Mouse (Mus musculus): ENCODE data around the gene Cd96.

Cd96 gene

GRCm38 (mm10) chr16:46036261-46036660, 83.8 kb downstream of the Cd96 start:
- DNase-seq (ENCODE audit: low spot score), result no peak

GRCm38 (mm10) chr16:46033896-46034295, 86.2 kb downstream of the Cd96 start:
- DNase-seq (ENCODE audit: low spot score), result no peak

GRCm38 (mm10) chr16:46022958-46023491, 97.0 kb downstream of the Cd96 start:
- no peak for DNase-seq (ENCODE audit: low spot score)

GRCm38 (mm10) chr16:46022189-46022928, 97.7 kb downstream of the Cd96 start:
- no peak for DNase-seq (ENCODE audit: low spot score)

GRCm38 (mm10) chr16:46021302-46021701, 98.7 kb downstream of the Cd96 start:
- DNase-seq (ENCODE audit: low spot score), result no peak

- no peak for DNase-seq (ENCODE audit: low spot score)
Measured at GRCm38 (mm10) chr16:46020396-46020795, 99.7 kb downstream of the Cd96 start.

- DNase-seq (ENCODE audit: low spot score), result no peak
Measured at GRCm38 (mm10) chr16:46019799-46020198, 100.3 kb downstream of the Cd96 start.

GRCm38 (mm10) chr16:46019359-46019758, 100.7 kb downstream of the Cd96 start:
- DNase-seq (ENCODE audit: low spot score), result no peak

- no peak for DNase-seq (ENCODE audit: low spot score)
Measured at GRCm38 (mm10) chr16:46011696-46012095, 108.4 kb downstream of the Cd96 start.

- DNase-seq (ENCODE audit: low spot score), result peak; percentile 6
Measured at GRCm38 (mm10) chr16:46010906-46011220, 109.2 kb downstream of the Cd96 start.

GRCm38 (mm10) chr16:46010153-46010905, 109.7 kb downstream of the Cd96 start, which contains the start of gene Plcxd2:
TSS of gene Plcxd2 (minus strand) at chr16:46010218.
- DNase-seq (ENCODE audit: low spot score), result peak; percentile 94

- DNase-seq (ENCODE audit: low spot score), result no peak
Measured at GRCm38 (mm10) chr16:46009717-46010116, 110.3 kb downstream of the Cd96 start.

GRCm38 (mm10) chr16:46008766-46009165, 111.3 kb downstream of the Cd96 start:
- DNase-seq (ENCODE audit: low spot score), result no peak

GRCm38 (mm10) chr16:46008036-46008605, 111.9 kb downstream of the Cd96 start:
- no peak for DNase-seq (ENCODE audit: low spot score)

- no peak for DNase-seq (ENCODE audit: low spot score)
Measured at GRCm38 (mm10) chr16:46006261-46006660, 113.8 kb downstream of the Cd96 start.

GRCm38 (mm10) chr16:46001550-46002166, 118.4 kb downstream of the Cd96 start:
- no peak for DNase-seq (ENCODE audit: low spot score)

GRCm38 (mm10) chr16:46000976-46001375, 119.1 kb downstream of the Cd96 start:
- no peak for DNase-seq (ENCODE audit: low spot score)

- DNase-seq (ENCODE audit: low spot score), result no peak
Measured at GRCm38 (mm10) chr16:45999374-46000191, 120.5 kb downstream of the Cd96 start.

GRCm38 (mm10) chr16:45998231-45998630, 121.8 kb downstream of the Cd96 start:
- DNase-seq (ENCODE audit: low spot score), result no peak

- DNase-seq (ENCODE audit: low spot score), result no peak
Measured at GRCm38 (mm10) chr16:45990901-45991676, 129.0 kb downstream of the Cd96 start.

- DNase-seq (ENCODE audit: low spot score), result no peak
Measured at GRCm38 (mm10) chr16:45986236-45986635, 133.8 kb downstream of the Cd96 start.
